Mouse (Mus musculus): ENCODE data around the gene E2f3.

DNA sequence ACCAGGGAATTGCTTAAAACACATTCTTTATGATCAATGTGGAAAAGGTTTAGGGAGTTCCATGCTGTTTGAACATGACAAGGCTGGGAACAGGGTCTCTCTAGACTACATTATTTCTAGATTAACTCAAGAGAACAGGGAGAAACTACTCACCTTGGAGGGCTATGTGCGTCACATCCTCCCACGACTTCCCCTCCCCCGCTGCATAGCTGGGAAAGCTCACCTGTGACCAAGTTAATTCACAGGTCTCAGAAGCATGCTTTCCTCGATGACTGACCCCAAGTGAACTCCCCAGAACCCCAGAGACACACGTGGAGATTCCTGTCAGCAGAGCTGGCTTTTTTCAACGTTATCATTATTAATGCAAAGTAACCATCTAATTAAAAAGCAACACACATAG is 47.1 kb downstream of the E2f3 start:
- TF ChIP-seq POLR2A (IDR thresholded peaks at IDR 0.05; ENCODE audit: insufficient read depth, low read depth, low read length): no peak
- TF ChIP-seq CTCF (IDR thresholded peaks at IDR 0.05): no peak
